Mouse (Mus musculus) heart, adult 2 months (tissue): ENCODE results near the gene Golph3l. TPM values are rescaled to one million over a fixed set of nuclear protein-coding genes. Genes with fewer than 3 reads are reported as not detected.

Source experiments
- DNase-seq, 2 experiments: peaks; one replicate each; pipeline ENCODE4 v3.0.0; 2021
- H3K27ac ChIP-seq: fragments of 200-600 bp; 2 replicates; pipeline ENCODE4 v1.8.1; 2022
- H3K27me3 ChIP-seq: fragments of 200-500 bp; 2 replicates; pipeline ENCODE4 v1.6.1; 2012; ENCODE audit warnings: mild to moderate bottlenecking, low read length, inconsistent platforms, mixed read lengths; ENCODE audit not compliant: control insufficient read depth, insufficient read depth
- H3K36me3 ChIP-seq: fragments of 200-500 bp; 2 replicates; pipeline ENCODE4 v1.6.1; 2012; ENCODE audit warnings: low read length, inconsistent platforms; ENCODE audit not compliant: control insufficient read depth, insufficient read depth
- H3K4me1 ChIP-seq: fragments of 200-500 bp; 2 replicates; pipeline ENCODE4 v1.6.1; 2011; ENCODE audit warnings: low read length; ENCODE audit not compliant: control insufficient read depth, insufficient read depth
- H3K4me3 ChIP-seq: fragments of 200-600 bp; 2 replicates; pipeline ENCODE4 v1.8.1; 2022
- H3K79me2 ChIP-seq: fragments of 200-500 bp; replicated peaks from 2 replicates; pipeline ENCODE4 v1.6.1; 2012; ENCODE audit warnings: mild to moderate bottlenecking, inconsistent platforms, low read length, moderate library complexity, mixed read lengths; ENCODE audit not compliant: control insufficient read depth, insufficient read depth
- H3K9ac ChIP-seq: fragments of 200-500 bp; 2 replicates; pipeline ENCODE4 v1.6.1; 2012; ENCODE audit warnings: low read depth, mild to moderate bottlenecking, control low read depth, inconsistent platforms, low read length, mixed read lengths
- CTCF ChIP-seq: fragments of 200-600 bp; IDR thresholded peaks from 2 replicates; pipeline ENCODE4 v1.8.1; 2022; ENCODE audit warnings: antibody characterized with exemption, mild to moderate bottlenecking, moderate library complexity
- EP300 ChIP-seq: fragments of 200-500 bp; IDR thresholded peaks from 2 replicates; pipeline ENCODE4 v1.6.1; 2011; ENCODE audit warnings: low read depth, low read length, control low read depth; ENCODE audit not compliant: insufficient read depth
- POLR2A ChIP-seq: fragments of 200-500 bp; IDR thresholded peaks from 2 replicates; pipeline ENCODE4 v1.6.1; 2011; ENCODE audit warnings: mild to moderate bottlenecking, low read depth, low read length, control low read depth; ENCODE audit not compliant: insufficient read depth
- WGBS: fragments of 180-500 bp; shearing (Covaris S2); methylation state at CpG from one replicate; pipeline ENCODE4 v1.1.7; 2018; 5-methylcytosine and 5-hydroxymethylcytosine counted together
- intact Hi-C: fragments of 180-260 bp; cut with DNase I; formaldehyde crosslinking; loops from one replicate; pipeline ENCODE4 v1.15.1; 2025
- polyA plus RNA-seq: library from polyadenylated mRNA; depleted of rRNA; stranded (reverse); fragments of >200 nt; gene quantifications from 2 replicates; pipeline ENCODE4 v1.2.3, GENCODE M21; 2012
- total RNA-seq, 2 experiments: library from RNA; stranded (reverse); gene quantifications; 2 replicates each; pipeline ENCODE4 v1.2.3; 2021

Gene Golph3l
- total and polyA plus RNA-seq, 3 experiments: 6.0 to 17.8 (median 15.6) TPM

GRCm38 (mm10) chr3:95659948-95660347, 71.2 kb downstream of the Golph3l start:
- peaks cover 12% of the 10 kb centered on the region for H3K79me2 ChIP-seq
- no peak for DNase-seq
- no peaks in the 10 kb centered on the region for H3K27me3 ChIP-seq
- TF ChIP-seq EP300 (no peak), CTCF (no peak), POLR2A (no peak)
- H3K4me3 ChIP-seq: peak overlapping the region; percentile 81
- peak overlapping the region; percentile 100 for H3K9ac ChIP-seq
- intact Hi-C loops: loop anchor here (1.0 to 2.0 kb wide), 2 partner anchors 15 to 35 kb away; partner anchors contain the start of gene Ensa
- H3K27ac ChIP-seq: peak overlapping the region; percentile 99
- WGBS: 0% methylated on average over 8 of the region's 8 CpGs
- H3K36me3 ChIP-seq: peaks cover 51% of the 10 kb centered on the region
- H3K4me1 ChIP-seq: peaks cover 29% of the 10 kb centered on the region

- DNase-seq: no peak
- TF ChIP-seq CTCF (no peak), POLR2A (0 out of 2 replicates have a peak, but pooled peaks have one; percentile 12)
- Histone ChIP-seq H3K27ac (peak overlapping the region; percentile 99), H3K9ac (peak overlapping the region; percentile 100), H3K4me3 (peak overlapping the region; percentile 81), H3K27me3 (no peaks in the 10 kb centered on the region), H3K4me1 (peaks cover 25% of the 10 kb centered on the region), H3K79me2 (peaks cover 14% of the 10 kb centered on the region), H3K36me3 (peaks cover 58% of the 10 kb centered on the region)
- 0% methylated on average over 2 of the region's 2 CpGs for WGBS
- intact Hi-C loops: no loop called here
Observed at GRCm38 (mm10) chr3:95660788-95661478, 72.2 kb downstream of the Golph3l start.

- Histone ChIP-seq H3K9ac (peak overlapping the region; percentile 82), H3K4me3 (peak overlapping the region; percentile 81), H3K27ac (peak overlapping the region; percentile 99), H3K27me3 (no peaks in the 10 kb centered on the region), H3K79me2 (peaks cover 14% of the 10 kb centered on the region), H3K36me3 (peaks cover 66% of the 10 kb centered on the region), H3K4me1 (peaks cover 29% of the 10 kb centered on the region)
- TF ChIP-seq EP300 (peak; percentile 93), CTCF (no peak), POLR2A (no peak; the same call in 1 of the 2 replicates)
- intact Hi-C loops: no loop called here
- DNase-seq: peak in 1 of 2 experiments; percentile 33
- 8% methylated on average over 7 of the region's 7 CpGs for WGBS
Observed at GRCm38 (mm10) chr3:95661945-95662715, 73.4 kb downstream of the Golph3l start.

GRCm38 (mm10) chr3:95662724-95663449, 74.2 kb downstream of the Golph3l start:
- peaks cover 35% of the 10 kb centered on the region for H3K4me1 ChIP-seq
- H3K27me3 ChIP-seq: no peaks in the 10 kb centered on the region
- WGBS: 33% methylated on average over 7 of the region's 7 CpGs
- H3K9ac ChIP-seq: peak overlapping the region; percentile 82
- H3K27ac ChIP-seq: peak overlapping the region; percentile 99
- intact Hi-C loops: no loop called here
- peaks cover 14% of the 10 kb centered on the region for H3K79me2 ChIP-seq
- peak in 1 of 2 experiments; percentile 28 for DNase-seq
- peaks cover 73% of the 10 kb centered on the region for H3K36me3 ChIP-seq
- TF ChIP-seq EP300: no peak
- no peak for TF ChIP-seq CTCF
- peak; percentile 53; the same call in 1 of the 2 replicates for TF ChIP-seq POLR2A
- peak overlapping the region; percentile 81 for H3K4me3 ChIP-seq

- TF ChIP-seq EP300: 0 out of 2 replicates have a peak, but pooled peaks have one; percentile 23
- TF ChIP-seq CTCF: no peak
- no peak for DNase-seq
- Histone ChIP-seq H3K27ac (peak overlapping the region; percentile 99), H3K4me3 (peak overlapping the region; percentile 81), H3K4me1 (peaks cover 36% of the 10 kb centered on the region), H3K27me3 (no peaks in the 10 kb centered on the region), H3K36me3 (peaks cover 73% of the 10 kb centered on the region), H3K9ac (0 out of 2 replicates have a peak overlapping the region, but pooled peaks have one; percentile 6), H3K79me2 (peaks cover 14% of the 10 kb centered on the region)
- intact Hi-C loops: no loop called here
- 51% methylated on average over 2 of the region's 2 CpGs for WGBS
Observed at GRCm38 (mm10) chr3:95663486-95663885, 74.8 kb downstream of the Golph3l start.
